Mouse (Mus musculus) layer of hippocampus, adult 2 months (tissue): ENCODE results near the gene Sstr5. TPM values are rescaled to one million over a fixed set of nuclear protein-coding genes. Genes with fewer than 3 reads are reported as not detected.

Source experiments
- DNase-seq, 2 experiments: peaks; one replicate each; pipeline ENCODE4 v3.0.0; 2022; ENCODE audit warnings: low spot score in 2 of 2
- H3K27ac ChIP-seq: fragments of 200-600 bp; 2 replicates; pipeline ENCODE4 v1.8.1; 2022
- H3K4me3 ChIP-seq: fragments of 200-600 bp; 2 replicates; pipeline ENCODE4 v1.8.1; 2022; ENCODE audit warnings: mild to moderate bottlenecking
- CTCF ChIP-seq: fragments of 200-600 bp; conservative IDR thresholded peaks from 2 replicates; pipeline ENCODE4 v1.8.1; 2022; ENCODE audit warnings: antibody characterized with exemption, mild to moderate bottlenecking, moderate library complexity
- total RNA-seq, 2 experiments: library from RNA; stranded (reverse); gene quantifications; 2 replicates each; pipeline ENCODE4 v1.2.3; 2021

Gene Sstr5
- total RNA-seq, 2 experiments from 2014 or later, result 0.15 TPM; not detected in 1

DNA sequence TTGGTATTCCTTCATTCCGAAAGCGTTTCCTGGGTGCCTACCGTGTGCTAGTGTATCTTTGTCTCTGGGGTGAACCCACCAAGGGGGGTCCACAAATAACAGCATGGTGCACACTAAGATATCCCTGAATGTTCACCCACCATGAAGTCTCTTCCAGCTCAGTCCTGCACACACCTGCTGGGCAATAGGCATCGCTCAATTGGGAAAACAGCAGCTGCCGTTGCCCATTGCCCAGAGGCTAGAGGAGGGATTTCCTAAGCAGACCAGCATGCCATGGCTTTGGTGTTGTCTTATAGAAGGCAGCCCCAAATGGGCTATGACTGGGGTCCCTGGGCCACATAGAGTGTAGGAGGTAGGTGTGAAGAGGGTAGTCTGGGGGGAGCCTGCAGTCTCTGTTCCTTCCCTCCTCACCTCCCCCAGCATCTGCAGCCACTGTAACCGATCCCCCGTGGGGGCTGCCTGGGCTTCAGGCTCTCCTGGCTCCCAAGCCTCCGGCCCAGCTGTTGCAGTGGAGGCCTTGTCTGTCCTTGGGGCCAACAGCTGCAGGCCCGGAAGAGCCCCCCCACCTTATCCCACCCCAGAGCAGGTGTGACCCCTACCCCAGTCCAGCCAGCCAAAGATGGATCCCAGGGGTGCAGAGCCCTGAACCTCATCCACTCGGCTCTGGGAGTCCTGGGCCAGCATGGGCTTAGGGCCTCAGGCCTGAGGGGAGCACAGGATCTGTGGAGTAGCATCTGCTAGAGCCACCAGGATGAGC lies 13.2 kb upstream of the Sstr5 start:
- no peak for TF ChIP-seq CTCF
- H3K4me3 ChIP-seq, result no peak overlapping the region
- no peak for DNase-seq
- H3K27ac ChIP-seq, result no peak overlapping the region

DNA sequence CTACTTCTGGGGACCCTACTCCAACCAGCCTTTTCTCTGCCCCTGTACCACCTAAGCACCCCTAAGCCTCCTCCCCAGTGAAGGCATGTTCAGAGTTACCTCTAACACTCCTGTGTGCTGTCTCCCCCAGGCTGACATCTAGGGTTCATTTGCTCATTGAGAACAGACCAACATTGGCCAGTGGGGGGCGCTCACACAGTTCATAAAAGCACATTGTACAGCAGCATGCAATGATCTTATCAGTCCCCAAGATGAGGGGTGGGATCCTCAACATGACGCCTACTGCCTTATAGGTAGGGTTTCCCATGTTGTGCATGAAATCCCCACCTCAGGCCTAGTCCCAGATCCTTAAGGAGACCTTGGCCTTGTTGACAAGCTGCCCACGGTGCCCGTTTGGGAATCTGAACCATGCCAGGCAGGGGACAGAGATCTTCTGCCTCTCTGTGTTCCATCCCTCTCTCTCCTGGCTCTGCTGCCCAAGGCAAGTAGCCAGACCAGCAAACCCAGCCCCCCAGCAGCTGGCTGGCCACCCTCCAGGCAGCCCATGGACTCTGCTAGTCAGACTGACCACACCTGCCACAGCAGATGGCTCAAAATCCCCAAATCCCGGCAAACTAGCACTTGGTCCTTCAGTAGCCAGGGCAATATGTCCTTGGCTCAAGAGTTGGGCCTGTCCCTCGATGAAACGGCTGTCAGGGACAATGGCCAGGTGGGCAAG lies 11.9 kb upstream of the Sstr5 start:
- Histone ChIP-seq H3K27ac (peak overlapping the region; percentile 56), H3K4me3 (no peak overlapping the region)
- TF ChIP-seq CTCF, result peak; percentile 88
- DNase-seq, result peak; percentile 82 to 87

DNA sequence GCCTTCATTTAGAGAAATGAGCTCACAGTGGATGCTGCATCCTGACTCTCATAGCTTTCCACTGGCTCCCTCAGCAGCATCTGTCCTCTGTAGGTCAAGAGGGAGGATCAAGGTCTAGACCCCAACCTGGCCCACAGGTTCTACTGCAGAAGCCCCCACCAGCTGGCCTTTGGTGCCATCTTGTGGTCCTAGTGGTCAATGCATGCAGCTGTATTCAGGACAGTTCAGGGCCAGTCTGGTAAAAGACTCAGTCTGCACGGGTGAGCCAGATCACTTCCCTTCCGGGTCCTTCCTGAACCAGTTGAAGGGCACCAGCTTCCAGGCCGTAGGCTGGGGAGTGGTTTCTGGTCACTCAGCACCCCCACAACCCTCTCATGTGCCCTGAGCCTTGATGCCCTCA lies 10.7 kb upstream of the Sstr5 start:
- DNase-seq, result peak; percentile 65 to 76
- Histone ChIP-seq H3K4me3 (no peak overlapping the region), H3K27ac (no peak overlapping the region)
- peak; percentile 93 for TF ChIP-seq CTCF

DNA sequence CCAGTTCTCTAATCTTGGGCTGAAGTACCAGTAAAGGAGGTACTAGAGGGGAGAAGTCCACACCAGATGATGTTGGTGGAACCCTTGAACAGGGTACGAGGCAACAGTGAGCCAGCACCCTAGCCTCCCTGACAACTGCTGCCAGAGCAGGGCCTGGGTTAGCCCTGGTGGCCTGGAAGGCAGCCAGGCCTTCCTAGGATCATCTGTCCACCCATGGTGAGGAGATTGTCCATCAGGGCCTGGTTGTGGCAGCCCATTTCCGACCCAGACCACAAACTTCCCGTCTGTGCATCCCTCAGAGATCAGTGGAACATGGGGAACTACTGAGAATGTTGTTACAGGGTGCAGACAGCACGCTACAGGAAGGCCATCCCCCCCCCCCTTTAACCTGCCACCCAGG lies 5.5 kb upstream of the Sstr5 start:
- no peak overlapping the region for H3K4me3 ChIP-seq
- TF ChIP-seq CTCF, result no peak
- DNase-seq, result no peak
- H3K27ac ChIP-seq, result no peak overlapping the region

DNA sequence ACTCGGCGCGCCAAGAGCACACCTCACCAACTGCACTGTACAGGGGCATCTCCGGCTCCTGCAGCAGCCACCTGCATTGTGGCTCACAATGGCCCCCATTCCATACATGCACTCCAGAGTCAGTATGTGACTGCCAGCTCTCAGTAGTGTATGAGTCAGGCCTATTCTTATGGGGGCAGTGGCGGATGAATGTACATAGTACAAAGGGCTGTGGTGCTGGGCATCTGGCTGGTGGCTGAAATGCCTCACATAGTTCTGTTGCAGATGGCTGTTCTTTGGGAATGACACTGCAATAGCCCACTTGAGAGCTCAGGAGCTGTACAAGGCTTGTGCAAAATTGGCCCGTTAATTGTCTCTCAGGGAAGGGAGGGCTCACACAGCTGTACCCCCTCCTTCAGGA lies 15.0 kb downstream of the Sstr5 start:
- DNase-seq, result no peak
- Histone ChIP-seq H3K27ac (no peak overlapping the region), H3K4me3 (no peak overlapping the region)
- no peak for TF ChIP-seq CTCF

DNA sequence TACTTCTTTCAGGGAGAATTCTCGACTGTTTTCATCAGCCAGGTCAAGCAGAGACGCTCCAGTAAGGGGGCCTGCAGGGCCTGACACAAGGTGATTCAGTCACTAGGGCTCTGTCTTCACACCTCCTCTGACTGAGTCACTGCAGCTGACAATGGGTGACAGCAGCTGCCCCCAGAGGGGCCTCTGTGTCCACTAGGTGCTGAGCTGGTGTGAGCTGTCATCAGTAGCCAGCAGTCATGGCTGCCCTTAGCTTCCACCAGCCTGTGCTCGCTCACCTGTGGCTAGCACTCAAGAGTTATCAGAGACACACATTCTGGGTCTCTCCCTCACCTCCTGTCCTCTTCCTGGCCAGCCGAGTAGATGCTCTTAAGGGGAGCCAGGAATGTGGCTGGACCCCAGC lies 16.3 kb downstream of the Sstr5 start:
- Histone ChIP-seq H3K4me3 (no peak overlapping the region), H3K27ac (no peak overlapping the region)
- TF ChIP-seq CTCF, result no peak
- DNase-seq, result no peak

DNA sequence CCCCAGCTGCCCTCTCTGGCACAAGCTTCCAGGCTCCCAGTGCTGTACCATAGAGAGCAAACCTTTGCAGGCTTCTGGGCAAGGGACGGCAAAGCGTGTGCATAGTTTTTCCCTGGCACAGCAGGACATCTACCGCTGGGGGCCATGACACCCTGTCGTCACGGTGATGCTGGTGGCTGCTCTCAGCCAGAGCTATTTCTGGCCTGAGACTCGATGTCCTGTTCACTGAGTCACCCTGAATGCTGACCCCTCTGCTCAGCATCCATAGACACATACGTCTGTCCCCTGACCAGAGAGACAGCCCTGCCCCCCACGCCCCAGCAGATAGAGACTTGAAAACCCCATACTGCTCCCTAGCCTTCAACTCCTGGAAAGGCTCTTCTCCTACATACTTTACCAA lies 16.9 kb downstream of the Sstr5 start:
- no peak overlapping the region for H3K4me3 ChIP-seq
- no peak for DNase-seq
- TF ChIP-seq CTCF, result no peak
- H3K27ac ChIP-seq, result no peak overlapping the region

DNA sequence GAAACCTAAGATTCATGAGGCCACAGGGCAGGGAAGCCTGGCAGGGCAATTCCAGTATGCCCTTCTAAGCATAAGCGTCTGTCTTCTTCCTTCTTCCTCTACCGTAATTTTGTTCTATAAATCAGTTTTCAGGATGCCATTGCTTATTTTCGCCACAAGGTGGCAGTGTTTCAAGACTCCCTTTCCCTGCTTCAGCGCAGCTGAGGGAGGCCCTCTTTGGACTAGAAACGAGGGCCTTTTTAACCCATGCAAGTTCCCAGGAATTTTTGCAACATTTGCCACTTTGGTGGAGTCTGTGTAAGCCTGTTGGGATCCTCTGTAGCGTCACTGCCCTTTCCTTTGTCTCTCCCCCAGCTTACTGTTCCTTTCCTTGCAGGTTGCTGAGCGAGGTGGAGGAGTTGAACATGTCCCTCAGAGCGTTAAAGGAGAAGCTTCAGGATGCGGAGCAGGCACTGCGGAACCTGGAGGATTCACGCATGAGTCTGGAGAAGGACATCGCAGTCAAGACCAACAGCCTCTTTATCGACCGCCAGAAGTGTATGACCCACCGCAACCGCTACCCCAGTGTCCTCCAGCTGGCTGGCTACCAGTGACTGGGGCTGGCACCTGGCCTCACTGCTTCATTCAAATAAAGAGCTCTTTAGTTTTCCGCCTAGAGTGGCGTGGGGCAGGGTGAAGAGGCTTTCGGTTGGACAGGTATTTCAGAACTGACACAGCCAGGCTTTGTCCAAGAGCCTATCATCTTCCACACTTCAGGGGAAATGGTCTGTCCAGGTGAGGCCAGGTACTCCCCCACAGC lies 20.9 kb downstream of the Sstr5 start:
- peak; percentile 54 to 68 for DNase-seq
- TF ChIP-seq CTCF, result peak; percentile 96

DNA sequence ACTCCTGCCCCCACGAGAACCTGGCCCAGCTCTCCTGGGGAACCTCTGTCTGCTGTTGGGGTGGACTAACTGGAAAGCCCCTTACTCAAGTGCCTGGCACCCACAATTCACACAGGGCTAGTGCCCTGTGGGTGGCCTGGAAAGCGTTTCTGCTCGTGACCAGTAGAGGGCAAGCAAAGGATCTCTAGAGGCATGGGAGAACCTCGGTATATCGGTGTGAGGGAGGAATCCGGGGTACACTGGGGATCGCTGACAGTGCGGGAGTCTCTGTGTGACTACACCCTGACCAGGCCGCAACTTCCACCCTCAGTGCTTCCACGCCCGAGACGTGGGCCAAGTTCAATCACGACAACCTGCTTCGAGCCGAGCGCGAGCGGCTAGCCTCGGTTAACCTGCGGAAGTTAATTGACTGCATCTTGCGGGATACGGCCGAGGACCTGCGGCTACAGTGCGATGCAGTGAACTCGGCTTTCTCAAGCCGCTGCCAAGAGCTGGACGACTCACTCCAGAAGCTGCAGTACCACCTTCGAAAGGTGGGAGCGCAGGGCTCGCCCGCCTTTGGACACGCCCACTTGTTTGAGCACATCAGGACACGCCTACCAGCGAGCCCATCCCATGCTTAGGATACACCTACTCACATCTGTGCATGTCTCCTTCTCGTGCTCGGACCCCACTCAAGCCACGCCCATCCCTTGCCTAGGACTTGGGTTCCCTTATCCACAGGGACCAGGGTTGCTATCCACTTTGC lies 22.6 kb downstream of the Sstr5 start:
- peak; percentile 65 to 71 for DNase-seq
- peak overlapping the region; percentile 52 for H3K4me3 ChIP-seq
- TF ChIP-seq CTCF, result peak; percentile 78

More for the DNA sequence above, 20.9 kb downstream of the Sstr5 start:
- Histone ChIP-seq H3K27ac (no peak overlapping the region), H3K4me3 (no peak overlapping the region)

DNA sequence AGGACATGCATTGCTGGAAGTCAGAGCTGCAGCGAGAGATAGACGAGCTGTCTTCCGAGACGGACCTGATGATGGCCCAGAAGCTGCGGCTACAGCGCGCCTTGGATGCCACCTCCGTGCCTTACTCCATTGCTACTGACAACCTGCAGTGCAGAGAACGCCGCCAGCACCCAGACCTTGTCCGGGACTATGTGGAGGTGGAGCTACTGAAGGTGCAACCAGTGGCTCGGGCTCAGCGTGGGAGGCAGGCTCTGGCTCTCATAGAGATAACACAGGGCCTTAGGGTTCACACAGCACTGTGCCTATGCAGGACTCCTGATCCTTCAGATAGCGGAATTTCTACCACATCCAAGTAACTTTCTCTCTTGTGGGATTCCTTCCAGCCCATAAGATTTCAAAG lies 25.0 kb downstream of the Sstr5 start:
- no peak overlapping the region; the same call in 1 of the 2 replicates for H3K4me3 ChIP-seq
- DNase-seq, result no peak
- peak overlapping the region; percentile 32; the same call in 1 of the 2 replicates for H3K27ac ChIP-seq
- no peak for TF ChIP-seq CTCF

More for the DNA sequence above, 22.6 kb downstream of the Sstr5 start:
- no peak overlapping the region for H3K27ac ChIP-seq

DNA sequence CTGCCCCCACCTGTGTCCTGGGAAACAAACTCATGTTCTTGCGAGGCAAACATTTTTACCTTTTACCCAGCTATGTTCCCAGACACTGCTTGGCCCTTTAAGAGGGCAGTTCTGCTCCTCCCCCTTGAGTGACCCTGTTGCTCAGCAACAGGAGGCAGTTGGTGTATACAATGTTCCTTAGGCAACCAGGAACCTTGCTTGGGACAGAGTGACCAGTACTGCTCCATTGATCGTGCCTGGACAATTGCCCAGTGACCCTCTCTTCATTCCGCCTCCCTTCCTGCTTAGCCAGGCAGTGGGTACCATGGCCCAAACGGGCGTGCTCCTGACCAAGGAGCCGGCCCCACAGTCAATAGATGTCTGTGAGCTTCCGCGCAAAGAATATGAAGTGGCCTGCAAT lies 25.7 kb downstream of the Sstr5 start:
- TF ChIP-seq CTCF, result no peak
- DNase-seq, result no peak
- H3K4me3 ChIP-seq, result peak overlapping the region; percentile 17; the same call in 1 of the 2 replicates
- peak overlapping the region; percentile 32; the same call in 1 of the 2 replicates for H3K27ac ChIP-seq

DNA sequence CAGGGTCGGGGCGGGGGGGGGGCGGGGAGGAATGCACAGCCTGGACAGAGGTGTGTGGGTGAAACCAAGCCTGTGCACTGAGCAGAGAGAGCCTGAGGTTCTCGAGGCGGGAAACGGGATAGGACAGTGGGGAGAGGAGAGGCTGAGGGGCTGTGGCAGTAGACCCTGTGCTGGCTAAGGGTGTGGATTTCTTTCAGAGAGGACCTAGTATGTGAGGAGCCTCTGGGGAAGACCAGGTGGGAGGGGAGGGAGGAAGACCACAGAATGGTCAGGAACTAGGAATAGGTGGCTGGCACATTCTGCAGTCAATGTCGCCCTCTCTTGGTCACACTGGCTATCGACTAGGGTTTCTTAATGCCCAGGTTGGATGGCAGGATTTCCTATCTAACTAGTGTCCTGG lies 27.3 kb downstream of the Sstr5 start:
- H3K4me3 ChIP-seq, result no peak overlapping the region
- TF ChIP-seq CTCF, result peak; percentile 90
- peak; percentile 71 to 79 for DNase-seq
- H3K27ac ChIP-seq, result no peak overlapping the region

DNA sequence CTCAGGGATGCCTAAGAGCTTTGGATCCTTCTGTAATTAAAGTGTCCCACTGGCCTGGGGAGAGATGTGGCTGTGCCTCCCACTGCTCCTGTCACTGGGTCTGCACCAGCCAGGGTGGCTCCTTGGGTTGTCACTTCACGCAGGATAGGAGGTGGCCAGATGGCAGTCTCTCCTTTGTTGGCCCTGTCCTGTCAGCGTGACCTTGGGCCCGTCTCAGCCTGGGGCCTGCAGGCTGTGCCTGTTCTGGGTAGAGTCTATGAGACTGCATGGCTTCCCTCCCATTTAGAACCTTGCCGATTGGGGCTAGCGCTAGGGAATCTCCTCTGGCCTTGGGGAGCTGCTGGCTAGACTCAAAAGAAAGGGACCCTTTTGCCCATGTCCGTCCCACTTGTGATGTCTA lies 28.8 kb downstream of the Sstr5 start:
- no peak for DNase-seq
- H3K27ac ChIP-seq, result no peak overlapping the region
- TF ChIP-seq CTCF, result no peak
- no peak overlapping the region for H3K4me3 ChIP-seq
